Mouse (Mus musculus): ENCODE results near the gene Tanc1. TPM values are rescaled to one million over a fixed set of nuclear protein-coding genes. Genes with fewer than 3 reads are reported as not detected.

Gene Tanc1
- polyA plus RNA-seq, 1 experiment from 2014 or later, result 58.3 TPM

GRCm38 (mm10) chr2:59616890-59617289, 5.0 kb downstream of the Tanc1 start:
- WGBS, result 72% methylated on average over 2 of the region's 2 CpGs
- no peak for ATAC-seq (replicated peaks; ENCODE audit: low FRiP score)
- Histone ChIP-seq H3K4me1 (peaks cover 52% of the 10 kb centered on the region), H3K9ac (no peak overlapping the region), H3K36me3 (no peaks in the 10 kb centered on the region), H3K4me3 (replicated peaks) (no peak overlapping the region), H3K9me3 (replicated peaks) (no peaks in the 10 kb centered on the region), H3K4me2 (no peak overlapping the region), H3K27ac (no peak overlapping the region), H3K27me3 (no peaks in the 10 kb centered on the region)

DNA sequence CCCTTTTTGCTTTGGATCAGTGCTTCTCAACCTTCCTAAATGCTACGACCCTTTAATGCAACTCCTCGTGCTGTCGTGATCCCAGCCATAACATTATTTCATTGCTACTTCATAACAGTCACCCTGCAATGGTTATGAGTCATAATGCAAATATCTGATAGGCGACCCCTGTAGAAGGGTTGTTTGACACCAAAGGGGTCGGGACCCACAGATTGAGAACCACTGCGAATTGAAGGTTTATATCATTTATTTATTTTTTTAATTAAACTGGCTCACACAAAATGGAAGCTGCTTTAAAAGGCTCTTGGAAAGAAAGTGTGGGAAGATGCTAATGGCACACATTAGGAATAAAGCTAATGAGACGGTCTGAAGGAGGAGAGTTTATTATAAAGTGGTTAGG, 7.2 kb downstream of the Tanc1 start:
- no peak overlapping the region for H3K27ac ChIP-seq
- H3K4me3 ChIP-seq (replicated peaks), result no peak overlapping the region

GRCm38 (mm10) chr2:59620601-59621000, 8.8 kb downstream of the Tanc1 start:
- no peak overlapping the region for H3K27ac ChIP-seq
- H3K4me1 ChIP-seq, result peaks cover 56% of the 10 kb centered on the region
- H3K36me3 ChIP-seq, result peaks cover 6% of the 10 kb centered on the region; the same call in 1 of the 2 replicates
- ATAC-seq (replicated peaks; ENCODE audit: low FRiP score), result no peak
- H3K4me2 ChIP-seq, result no peak overlapping the region
- WGBS, result 92% methylated on average over 5 of the region's 5 CpGs
- no peaks in the 10 kb centered on the region for H3K27me3 ChIP-seq
- no peak overlapping the region for H3K9ac ChIP-seq
- no peak overlapping the region for H3K4me3 ChIP-seq (replicated peaks)
- no peaks in the 10 kb centered on the region for H3K9me3 ChIP-seq (replicated peaks)

More for the DNA sequence above, 7.2 kb downstream of the Tanc1 start:
- Histone ChIP-seq H3K4me1 (peaks cover 63% of the 10 kb centered on the region), H3K4me2 (no peak overlapping the region), H3K9me3 (replicated peaks) (no peaks in the 10 kb centered on the region), H3K9ac (no peak overlapping the region), H3K36me3 (0 out of 2 replicates have a peak, but pooled peaks cover 3% of the 10 kb centered on the region), H3K27me3 (no peaks in the 10 kb centered on the region)
- WGBS, result 73% methylated on average over 7 of the region's 7 CpGs
- ATAC-seq (replicated peaks; ENCODE audit: low FRiP score), result no peak

DNA sequence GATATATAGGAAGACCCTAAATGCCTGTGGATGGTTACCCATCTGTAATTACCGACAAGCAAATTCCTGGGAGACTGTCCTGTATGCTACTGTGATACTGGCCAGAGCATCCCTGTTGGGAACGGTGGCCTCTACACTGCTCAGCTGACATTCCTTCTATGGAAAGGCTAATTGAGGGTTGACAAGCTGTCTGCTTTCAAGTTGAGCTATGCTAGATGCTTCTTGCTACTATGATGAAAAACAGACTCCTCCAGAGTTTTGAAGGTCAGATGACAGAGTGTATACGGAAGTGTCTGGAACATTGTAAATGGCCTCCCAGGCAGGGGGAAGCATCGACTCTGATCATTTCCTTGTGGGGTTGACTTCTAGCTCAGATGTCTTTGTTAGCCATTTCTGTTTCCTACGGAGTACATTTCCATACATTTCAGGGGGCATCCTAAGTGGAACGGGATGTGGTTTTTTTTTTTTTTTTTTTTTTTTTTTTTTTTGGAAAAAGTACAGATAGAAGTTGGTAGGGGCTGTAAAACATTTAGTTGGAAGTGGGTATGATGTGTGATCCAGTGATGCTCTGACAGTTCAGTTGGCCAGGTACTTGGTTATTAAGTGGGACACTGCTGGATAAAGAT, 10.8 kb downstream of the Tanc1 start:
- Histone ChIP-seq H3K9ac (no peak overlapping the region), H3K27ac (peak overlapping the region; percentile 14), H3K27me3 (no peaks in the 10 kb centered on the region), H3K36me3 (peaks cover 6% of the 10 kb centered on the region; the same call in 1 of the 2 replicates), H3K4me2 (no peak overlapping the region), H3K4me3 (replicated peaks) (no peak overlapping the region), H3K4me1 (peaks cover 56% of the 10 kb centered on the region), H3K9me3 (replicated peaks) (no peaks in the 10 kb centered on the region)
- 0 out of 2 replicates have a peak, but pooled peaks have one; percentile 30 for ATAC-seq (replicated peaks; ENCODE audit: low FRiP score)
- 36% methylated on average over 6 of the region's 6 CpGs for WGBS

DNA sequence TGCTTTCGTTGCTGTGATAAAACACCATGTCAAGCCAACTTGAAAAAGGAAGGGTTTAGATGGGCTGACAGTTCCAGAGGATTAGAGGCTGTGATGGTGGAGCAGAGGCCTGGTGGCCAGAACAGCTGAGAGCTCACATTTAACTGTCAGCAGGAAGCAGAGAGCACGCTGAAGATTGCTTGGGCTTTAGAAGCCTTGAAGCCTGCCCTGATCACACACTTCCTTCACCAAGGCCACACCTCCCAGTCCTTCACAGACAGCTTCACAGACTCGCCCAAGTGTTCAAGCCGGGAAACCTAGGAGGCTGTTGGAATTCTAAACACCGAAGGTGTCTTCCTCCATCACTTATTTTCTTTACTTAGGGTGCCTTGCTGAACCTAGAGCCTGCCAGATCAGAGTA, 12.0 kb downstream of the Tanc1 start:
- peaks cover 59% of the 10 kb centered on the region for H3K4me1 ChIP-seq
- no peaks in the 10 kb centered on the region for H3K9me3 ChIP-seq (replicated peaks)
- no peak overlapping the region for H3K4me3 ChIP-seq (replicated peaks)
- 53% methylated on average over 5 of the region's 5 CpGs for WGBS
- H3K9ac ChIP-seq, result no peak overlapping the region
- H3K4me2 ChIP-seq, result no peak overlapping the region
- H3K27ac ChIP-seq, result peak overlapping the region; percentile 19; the same call in 1 of the 2 replicates
- peaks cover 6% of the 10 kb centered on the region; the same call in 1 of the 2 replicates for H3K36me3 ChIP-seq
- H3K27me3 ChIP-seq, result no peaks in the 10 kb centered on the region
- ATAC-seq (replicated peaks; ENCODE audit: low FRiP score), result no peak

GRCm38 (mm10) chr2:59625416-59625815, 13.6 kb downstream of the Tanc1 start:
- H3K27ac ChIP-seq, result peak overlapping the region; percentile 64
- ATAC-seq (replicated peaks; ENCODE audit: low FRiP score), result no peak
- no peaks in the 10 kb centered on the region for H3K9me3 ChIP-seq (replicated peaks)
- WGBS, result 66% methylated on average over 2 of the region's 2 CpGs
- H3K27me3 ChIP-seq, result no peaks in the 10 kb centered on the region
- H3K4me2 ChIP-seq, result no peak overlapping the region
- peaks cover 6% of the 10 kb centered on the region; the same call in 1 of the 2 replicates for H3K36me3 ChIP-seq
- H3K9ac ChIP-seq, result no peak overlapping the region
- H3K4me3 ChIP-seq (replicated peaks), result no peak overlapping the region
- peaks cover 73% of the 10 kb centered on the region for H3K4me1 ChIP-seq

GRCm38 (mm10) chr2:59625927-59626326, 14.1 kb downstream of the Tanc1 start:
- 36% methylated on average over 8 of the region's 8 CpGs for WGBS
- no peak overlapping the region for H3K9ac ChIP-seq
- no peak overlapping the region for H3K4me2 ChIP-seq
- ATAC-seq (replicated peaks; ENCODE audit: low FRiP score), result no peak
- peaks cover 6% of the 10 kb centered on the region; the same call in 1 of the 2 replicates for H3K36me3 ChIP-seq
- peak overlapping the region; percentile 49; the same call in 1 of the 2 replicates for H3K27ac ChIP-seq
- no peaks in the 10 kb centered on the region for H3K9me3 ChIP-seq (replicated peaks)
- H3K27me3 ChIP-seq, result no peaks in the 10 kb centered on the region
- H3K4me3 ChIP-seq (replicated peaks), result no peak overlapping the region
- H3K4me1 ChIP-seq, result peaks cover 78% of the 10 kb centered on the region

DNA sequence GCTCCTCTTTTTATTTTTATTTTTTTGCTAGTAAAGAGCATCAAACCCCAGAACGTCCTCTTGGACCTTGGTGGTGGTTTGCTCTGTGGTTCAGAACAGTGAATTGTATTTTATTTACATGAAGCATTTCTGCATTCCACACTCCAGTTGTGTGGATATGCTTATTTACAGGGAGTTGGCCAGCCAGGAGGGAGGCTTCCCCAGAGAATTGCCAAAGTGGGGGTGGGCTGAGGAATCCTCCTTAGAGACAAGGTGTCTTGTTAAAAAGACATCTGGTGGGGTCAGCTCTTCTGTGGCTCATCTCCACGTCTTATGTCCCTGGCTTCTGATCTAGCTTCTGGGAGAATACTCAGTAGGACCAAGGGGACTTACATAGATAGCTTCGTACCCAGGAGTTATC, 14.6 kb downstream of the Tanc1 start:
- Histone ChIP-seq H3K27ac (peak overlapping the region; percentile 49; the same call in 1 of the 2 replicates), H3K4me3 (replicated peaks) (no peak overlapping the region), H3K36me3 (peaks cover 6% of the 10 kb centered on the region; the same call in 1 of the 2 replicates), H3K4me2 (no peak overlapping the region), H3K27me3 (no peaks in the 10 kb centered on the region), H3K9ac (no peak overlapping the region), H3K9me3 (replicated peaks) (no peaks in the 10 kb centered on the region), H3K4me1 (peaks cover 83% of the 10 kb centered on the region)
- ATAC-seq (replicated peaks; ENCODE audit: low FRiP score), result no peak
- 71% methylated on average over 3 of the region's 3 CpGs for WGBS

- no peak overlapping the region for H3K9ac ChIP-seq
- no peaks in the 10 kb centered on the region for H3K27me3 ChIP-seq
- H3K4me1 ChIP-seq, result peaks cover 85% of the 10 kb centered on the region
- peak overlapping the region; percentile 59 for H3K27ac ChIP-seq
- peak; percentile 33 for ATAC-seq (replicated peaks; ENCODE audit: low FRiP score)
- H3K36me3 ChIP-seq, result peaks cover 6% of the 10 kb centered on the region; the same call in 1 of the 2 replicates
- WGBS, result 21% methylated on average over 1 of the region's 1 CpGs
- H3K9me3 ChIP-seq (replicated peaks), result no peaks in the 10 kb centered on the region
- H3K4me3 ChIP-seq (replicated peaks), result no peak overlapping the region
- 0 out of 2 replicates have a peak overlapping the region, but pooled peaks have one; percentile 7 for H3K4me2 ChIP-seq
Observed at GRCm38 (mm10) chr2:59627502-59627901, 15.7 kb downstream of the Tanc1 start.

GRCm38 (mm10) chr2:59628057-59628901, 16.4 kb downstream of the Tanc1 start:
- Histone ChIP-seq H3K36me3 (peaks cover 6% of the 10 kb centered on the region; the same call in 1 of the 2 replicates), H3K4me1 (peaks cover 86% of the 10 kb centered on the region), H3K9ac (no peak overlapping the region), H3K4me3 (replicated peaks) (no peak overlapping the region), H3K9me3 (replicated peaks) (no peaks in the 10 kb centered on the region), H3K4me2 (peak overlapping the region; percentile 7; the same call in 1 of the 2 replicates), H3K27me3 (no peaks in the 10 kb centered on the region), H3K27ac (peak overlapping the region; percentile 59)
- 50% methylated on average over 17 of the region's 17 CpGs for WGBS
- ATAC-seq (replicated peaks; ENCODE audit: low FRiP score), result peak; percentile 87

- Histone ChIP-seq H3K4me1 (peaks cover 82% of the 10 kb centered on the region), H3K4me3 (replicated peaks) (no peak overlapping the region), H3K27ac (0 out of 2 replicates have a peak overlapping the region, but pooled peaks have one; percentile 4), H3K9ac (no peak overlapping the region), H3K27me3 (no peaks in the 10 kb centered on the region), H3K9me3 (replicated peaks) (no peaks in the 10 kb centered on the region), H3K36me3 (0 out of 2 replicates have a peak, but pooled peaks cover 1% of the 10 kb centered on the region), H3K4me2 (no peak overlapping the region)
- no peak for ATAC-seq (replicated peaks; ENCODE audit: low FRiP score)
- WGBS, result 65% methylated on average over 4 of the region's 4 CpGs
Observed at GRCm38 (mm10) chr2:59629829-59630228, 18.0 kb downstream of the Tanc1 start.

DNA sequence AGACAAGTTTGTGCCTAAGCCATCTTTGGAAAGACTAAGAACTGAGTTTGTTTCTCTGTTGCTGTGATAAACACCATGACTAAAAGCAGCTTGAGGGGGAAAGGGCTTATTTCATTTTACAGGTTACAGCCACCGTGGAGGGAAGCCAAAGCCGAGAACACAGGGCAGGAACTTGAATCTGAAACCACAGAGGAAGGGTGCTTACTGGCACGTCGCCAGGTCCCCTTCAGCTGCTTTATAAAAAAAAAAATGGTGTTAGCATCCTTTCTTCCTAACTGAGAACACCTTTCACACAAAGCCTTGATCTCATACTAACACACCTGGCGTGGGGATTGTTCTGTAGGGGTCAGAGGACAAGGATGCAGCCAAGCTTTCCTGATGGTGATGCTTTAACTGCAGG, 19.6 kb downstream of the Tanc1 start:
- Histone ChIP-seq H3K4me1 (peaks cover 75% of the 10 kb centered on the region), H3K27me3 (no peaks in the 10 kb centered on the region), H3K27ac (no peak overlapping the region), H3K9me3 (replicated peaks) (no peaks in the 10 kb centered on the region), H3K4me3 (replicated peaks) (no peak overlapping the region), H3K36me3 (peaks cover 11% of the 10 kb centered on the region; the same call in 1 of the 2 replicates), H3K4me2 (no peak overlapping the region), H3K9ac (no peak overlapping the region)
- 59% methylated on average over 5 of the region's 5 CpGs for WGBS
- ATAC-seq (replicated peaks; ENCODE audit: low FRiP score), result no peak

Measured in kidney, embryonic 15.5 days (tissue).